Mouse (Mus musculus) bone marrow, adult 2 months (tissue): ENCODE measurements around the gene Cbx2. TPM values are rescaled to one million over a fixed set of nuclear protein-coding genes. Genes with fewer than 3 reads are reported as not detected.

ENCODE experiments used
- H3K27ac ChIP-seq: fragments of 200-500 bp; 2 replicates; pipeline ENCODE4 v1.5.1; 2012; ENCODE audit warnings: low read depth, mild to moderate bottlenecking, control low read depth, inconsistent platforms, low read length; ENCODE audit not compliant: control insufficient read depth, poor library complexity, insufficient read depth
- H3K4me1 ChIP-seq: fragments of 200-500 bp; 2 replicates; pipeline ENCODE4 v1.6.1; 2011; ENCODE audit warnings: low read length; ENCODE audit not compliant: control insufficient read depth, insufficient read depth
- H3K4me3 ChIP-seq: fragments of 200-500 bp; replicated peaks from 2 replicates; pipeline ENCODE3; 2011; ENCODE audit warnings: mild to moderate bottlenecking, low read depth, low read length, control low read depth; ENCODE audit not compliant: control insufficient read depth
- CTCF ChIP-seq: fragments of 200-500 bp; IDR thresholded peaks from 2 replicates; pipeline ENCODE4 v1.5.1; 2011; ENCODE audit warnings: low read length, control low read depth; ENCODE audit not compliant: control insufficient read depth, insufficient read depth
- POLR2A ChIP-seq: fragments of 200-500 bp; IDR thresholded peaks from 2 replicates; pipeline ENCODE4 v1.6.1; 2011; ENCODE audit warnings: low read depth, mild to moderate bottlenecking, control low read depth, low read length, borderline replicate concordance; ENCODE audit not compliant: control insufficient read depth
- WGBS: fragments of 180-500 bp; shearing (Covaris S2); methylation state at CpG from one replicate; pipeline ENCODE4 v1.1.7; 2018; 5-methylcytosine and 5-hydroxymethylcytosine counted together
- polyA plus RNA-seq: library from polyadenylated mRNA; stranded (reverse); fragments of >200 nt; gene quantifications from 2 replicates; pipeline ENCODE4 v1.2.4, GENCODE M21; 2011; ENCODE audit warnings: low replicate concordance; ENCODE audit not compliant: missing spikeins, insufficient read depth, insufficient read length

Cbx2 gene
- polyA plus RNA-seq, 1 experiment, result 2.8 TPM

DNA sequence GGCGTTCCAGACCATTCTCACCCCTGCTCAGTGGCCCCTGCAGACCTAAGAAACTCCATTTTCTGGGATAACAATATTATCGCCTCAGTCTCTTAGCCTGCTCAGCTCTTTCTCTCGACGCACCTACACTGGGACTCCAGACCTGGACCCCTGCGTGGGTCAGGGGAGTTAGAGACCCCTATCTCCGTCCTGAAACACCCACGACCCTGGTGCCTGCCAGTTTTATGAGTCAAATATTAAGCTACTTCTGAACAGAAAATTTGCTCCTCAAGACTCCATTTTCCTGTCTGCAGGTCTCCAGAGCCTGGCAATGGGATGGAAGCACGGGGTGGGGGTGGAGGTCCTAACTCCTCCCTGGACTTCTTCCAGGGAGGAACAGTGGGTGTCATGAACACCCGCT is 34.5 kb downstream of the Cbx2 start:
- WGBS, result 3% methylated on average over 9 of the region's 9 CpGs
- Histone ChIP-seq H3K27ac (peak overlapping the region; percentile 77; the same call in 1 of the 2 replicates), H3K4me1 (peaks cover 1% of the 10 kb centered on the region; the same call in 1 of the 2 replicates), H3K4me3 (no peak overlapping the region)
- TF ChIP-seq CTCF (no peak), POLR2A (no peak)

DNA sequence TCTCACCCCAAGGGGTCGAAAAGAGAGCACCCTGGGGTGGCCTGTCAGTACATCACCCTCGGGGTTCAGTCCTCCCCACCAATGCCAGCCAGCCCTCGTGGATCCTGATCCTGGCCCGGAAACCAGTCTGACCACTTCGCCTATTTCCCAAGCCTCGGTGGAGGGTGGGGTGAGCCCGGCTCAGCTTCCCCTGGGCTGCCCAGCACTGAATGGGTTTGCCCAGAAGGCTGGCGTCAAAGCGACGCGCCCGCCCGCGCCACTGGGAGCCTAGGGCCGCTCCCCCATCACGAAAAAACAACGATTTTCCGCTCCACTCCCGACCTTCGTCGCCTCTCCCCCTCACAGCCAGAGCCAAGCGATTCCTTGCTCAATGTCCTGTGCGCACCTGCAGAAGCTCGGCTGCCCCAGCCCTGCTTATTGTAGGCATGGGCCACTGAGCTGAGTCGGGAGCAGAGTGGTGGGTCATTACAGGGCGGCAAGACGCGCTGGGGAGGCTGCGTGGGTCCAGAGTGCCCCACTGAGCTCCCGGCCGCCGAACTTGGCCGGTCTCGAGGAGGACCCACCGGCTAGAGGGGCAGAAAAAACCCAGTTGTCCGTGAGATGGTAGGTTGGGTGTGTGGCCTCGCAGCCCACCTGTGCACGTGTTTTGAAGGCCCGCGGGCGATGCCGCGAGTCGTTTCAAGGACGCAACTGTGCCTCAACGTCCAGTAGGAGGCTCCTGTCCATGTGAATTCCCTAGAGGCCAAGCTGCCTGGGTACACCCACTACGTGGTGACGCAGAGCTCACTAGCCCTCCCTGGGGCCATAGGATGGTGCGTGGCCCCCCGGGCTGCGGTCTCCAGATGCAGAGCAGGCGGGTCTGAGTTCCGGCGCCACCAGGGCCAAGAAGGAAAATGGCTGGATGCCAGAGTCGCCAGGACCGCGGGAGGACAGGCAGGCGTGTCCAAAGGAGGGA is 35.6 kb downstream of the Cbx2 start:
- H3K4me3 ChIP-seq, result peak overlapping the region; percentile 10
- TF ChIP-seq CTCF, result peak; percentile 26; the same call in 1 of the 2 replicates
- TF ChIP-seq POLR2A, result no peak
- H3K4me1 ChIP-seq, result peaks cover 3% of the 10 kb centered on the region
- peak overlapping the region; percentile 54 for H3K27ac ChIP-seq
- 3% methylated on average over 58 of the region's 58 CpGs for whole genome bisulfite sequencing

DNA sequence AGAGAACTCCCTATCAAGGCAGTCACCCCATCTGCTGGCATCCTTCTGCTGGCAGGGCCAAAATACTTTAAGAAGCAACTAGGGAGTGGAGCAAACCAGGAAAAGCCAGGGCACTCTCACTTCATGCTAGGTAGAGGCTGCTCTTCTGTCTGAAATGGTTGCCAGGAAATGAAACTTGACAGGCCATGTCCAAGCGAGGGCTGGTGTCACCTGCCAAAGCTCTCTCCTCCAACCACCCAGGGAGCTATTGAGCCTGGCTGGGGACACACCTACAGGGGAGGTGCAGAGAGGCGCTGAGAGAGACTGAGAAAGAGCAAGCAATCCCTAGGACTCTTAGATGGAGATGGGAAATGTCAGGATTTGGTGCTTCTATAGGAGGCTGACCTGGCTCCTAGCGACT is 36.5 kb downstream of the Cbx2 start:
- 21% methylated on average over 3 of the region's 3 CpGs for WGBS
- H3K4me3 ChIP-seq, result no peak overlapping the region
- no peak for TF ChIP-seq CTCF
- no peak for TF ChIP-seq POLR2A
- peaks cover 3% of the 10 kb centered on the region for H3K4me1 ChIP-seq
- no peak overlapping the region for H3K27ac ChIP-seq

DNA sequence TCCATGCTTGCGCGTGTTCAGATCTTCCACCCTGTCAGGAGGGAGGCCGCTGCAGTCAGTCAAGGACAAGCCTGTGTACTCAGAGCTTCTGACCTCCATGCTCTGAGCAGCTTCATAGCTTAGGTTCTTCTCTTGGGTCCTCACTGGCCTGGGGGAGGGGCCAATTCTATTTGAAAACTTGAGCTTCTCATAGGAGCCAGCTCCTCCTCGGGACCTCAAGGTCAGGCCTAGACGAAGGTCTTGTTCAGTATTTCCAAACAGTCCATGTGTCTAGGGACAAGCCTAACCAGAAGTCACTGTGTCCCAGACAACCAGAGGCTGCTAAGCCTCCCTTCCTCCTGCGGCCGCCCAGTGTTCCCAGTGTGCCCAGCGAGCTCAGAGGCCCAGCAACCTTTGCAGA is 44.1 kb downstream of the Cbx2 start:
- peaks cover 2% of the 10 kb centered on the region for H3K4me1 ChIP-seq
- TF ChIP-seq POLR2A (no peak), CTCF (no peak)
- 84% methylated on average over 8 of the region's 8 CpGs for WGBS
- no peak overlapping the region for H3K27ac ChIP-seq
- H3K4me3 ChIP-seq, result no peak overlapping the region

DNA sequence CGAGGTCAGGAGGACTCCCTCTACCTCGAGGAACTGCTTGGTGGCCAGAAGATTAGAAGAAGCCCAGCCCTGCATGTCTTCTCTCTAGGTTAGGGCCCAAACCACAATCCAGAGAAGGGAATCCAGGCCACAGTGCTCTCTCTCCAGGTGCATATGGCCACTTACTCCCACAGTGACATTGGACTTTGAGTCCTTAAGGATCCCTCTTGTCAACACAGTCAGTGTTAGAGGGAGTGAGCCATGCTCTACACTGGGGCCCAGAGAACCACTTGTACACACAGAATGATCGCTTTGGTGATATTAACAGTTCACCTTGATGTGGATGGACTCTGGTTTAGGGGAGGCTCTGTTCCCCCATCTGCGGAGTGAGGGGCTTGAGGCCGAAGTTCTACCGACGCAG is 49.5 kb downstream of the Cbx2 start:
- Histone ChIP-seq H3K4me3 (no peak overlapping the region), H3K27ac (no peak overlapping the region), H3K4me1 (no peaks in the 10 kb centered on the region; the same call in 1 of the 2 replicates)
- WGBS, result 75% methylated on average over 7 of the region's 7 CpGs
- TF ChIP-seq CTCF (no peak), POLR2A (no peak)

DNA sequence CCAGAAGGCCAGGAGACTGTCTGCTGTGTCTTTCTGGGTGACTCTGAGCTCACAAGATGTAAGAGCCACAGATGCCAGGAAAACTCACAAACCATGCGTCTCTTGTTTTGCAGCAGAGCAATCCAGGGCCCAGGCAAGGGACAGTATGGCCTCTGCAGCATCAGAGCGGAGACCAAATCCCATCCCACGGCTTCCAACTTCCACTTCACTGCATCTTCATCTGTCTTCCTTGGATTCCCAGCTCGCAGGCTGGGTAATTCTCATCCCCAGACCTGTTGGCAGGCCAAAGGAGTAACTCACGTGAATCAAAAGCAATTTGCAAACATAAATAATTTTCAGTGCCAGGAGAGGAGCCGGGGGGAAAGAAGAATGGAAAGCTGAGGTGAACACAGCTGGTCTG is 50.2 kb downstream of the Cbx2 start:
- Histone ChIP-seq H3K4me3 (no peak overlapping the region), H3K27ac (no peak overlapping the region), H3K4me1 (no peaks in the 10 kb centered on the region; the same call in 1 of the 2 replicates)
- 81% methylated on average over 6 of the region's 6 CpGs for WGBS
- no peak for TF ChIP-seq POLR2A
- TF ChIP-seq CTCF, result no peak

DNA sequence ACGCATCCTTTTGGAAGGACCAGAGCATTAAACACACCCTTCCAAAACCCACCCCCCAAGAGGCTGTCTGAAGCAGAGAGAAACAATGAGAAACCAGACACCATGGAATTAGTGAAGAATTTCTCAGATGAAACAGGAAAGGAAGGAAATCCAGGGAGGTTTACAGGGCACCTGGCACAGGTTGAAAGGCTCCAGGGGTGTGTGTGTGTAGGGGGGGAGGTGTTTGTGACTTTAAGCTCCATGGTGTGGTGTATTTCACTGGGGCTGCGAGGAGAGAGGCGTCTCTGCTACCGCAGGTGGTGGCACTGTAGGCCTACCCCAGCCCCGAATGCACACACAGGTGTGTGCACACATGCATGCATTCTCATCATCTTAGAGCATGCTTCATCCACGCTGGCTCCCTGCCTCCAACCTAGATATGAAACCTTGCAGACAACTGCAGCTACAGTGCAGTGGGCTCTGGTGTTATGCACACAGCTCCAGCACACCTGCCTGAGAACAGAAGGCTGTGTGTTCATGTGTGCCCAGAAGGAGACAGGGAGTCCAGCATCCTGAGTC is 51.2 kb downstream of the Cbx2 start:
- 72% methylated on average over 6 of the region's 6 CpGs for WGBS
- TF ChIP-seq CTCF, result no peak
- TF ChIP-seq POLR2A, result no peak
- peaks cover under 1% of the 10 kb centered on the region for H3K4me1 ChIP-seq

DNA sequence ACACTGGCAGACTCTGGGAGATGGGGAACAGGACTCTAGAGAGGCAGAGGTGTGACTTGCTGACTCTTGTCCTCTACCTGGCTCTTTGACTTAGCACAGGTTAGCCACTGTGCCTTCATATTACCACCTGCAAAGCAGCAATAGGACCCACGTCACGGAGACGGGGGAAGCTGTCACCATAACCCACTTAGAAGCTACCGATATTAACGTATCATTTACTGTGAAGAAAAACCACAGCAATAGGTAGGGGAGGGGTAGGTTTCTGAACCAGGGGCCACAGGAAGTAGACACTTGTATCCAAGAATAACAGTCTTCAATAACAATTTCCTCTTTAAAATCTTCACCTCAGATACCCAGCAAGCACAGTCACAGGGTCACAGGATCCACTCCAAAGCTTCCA is 53.0 kb downstream of the Cbx2 start:
- TF ChIP-seq CTCF (no peak), POLR2A (no peak)
- Histone ChIP-seq H3K27ac (no peak overlapping the region), H3K4me3 (no peak overlapping the region), H3K4me1 (peaks cover 2% of the 10 kb centered on the region)
- 6% methylated on average over 5 of the region's 5 CpGs for WGBS

More for the DNA sequence above, 51.2 kb downstream of the Cbx2 start:
- Histone ChIP-seq H3K27ac (no peak overlapping the region), H3K4me3 (no peak overlapping the region)
